Mouse (Mus musculus): ENCODE data around the gene Rln3.

Gene Rln3

GRCm38 (mm10) chr8:83997511-83998141, 47.2 kb downstream of the Rln3 start, which contains the start of gene Samd1:
Gene Samd1 (plus strand): TSS chr8:83997672.
- DNase-seq (ENCODE audit: extremely low spot score, low read depth, low spot score) = no peak

- no peak for DNase-seq (ENCODE audit: extremely low spot score, low read depth, low spot score)
Measured at GRCm38 (mm10) chr8:83996567-83997505, 48.0 kb downstream of the Rln3 start.

DNA sequence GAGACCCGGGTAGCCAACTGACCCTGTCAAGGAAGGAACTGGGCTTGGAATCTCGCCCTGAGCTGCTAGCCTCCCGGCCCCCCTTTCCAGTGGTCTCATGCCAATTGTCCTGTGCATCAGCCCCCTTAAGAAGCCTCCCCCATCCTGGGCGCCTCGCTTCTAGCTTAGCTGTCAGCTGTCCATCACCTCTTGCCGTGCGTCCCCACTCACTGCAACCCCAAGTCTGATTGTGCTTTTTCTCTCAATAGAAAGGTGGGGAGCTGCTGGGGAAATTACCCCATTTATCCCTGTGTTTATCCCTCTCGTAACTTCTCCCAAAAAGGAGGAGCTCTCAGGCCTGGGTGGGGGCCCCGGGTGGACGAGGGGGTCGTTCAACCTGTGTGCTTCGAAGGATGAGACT, 48.8 kb downstream of the Rln3 start:
- no peak for DNase-seq (ENCODE audit: extremely low spot score, low read depth, low spot score)

- no peak for DNase-seq (ENCODE audit: extremely low spot score, low read depth, low spot score)
Measured at GRCm38 (mm10) chr8:83994030-83994429, 50.8 kb downstream of the Rln3 start.

Measured in hindlimb bud, embryonic 11.5 days (tissue).